Mouse (Mus musculus): ENCODE results near the gene Hoxb7. TPM values are rescaled to one million over a fixed set of nuclear protein-coding genes. Genes with fewer than 3 reads are reported as not detected.

The Hoxb7 gene
- total RNA-seq, 4 experiments from 2014 or later = not detected

- no peak for DNase-seq (ENCODE audit: low spot score)
Measured at GRCm38 (mm10) chr11:96284774-96285734, 1.4 kb upstream of the Hoxb7 start.

- DNase-seq (ENCODE audit: low spot score) = no peak
Measured at GRCm38 (mm10) chr11:96286739-96287385, 439 bp downstream of the Hoxb7 start.

- no peak for DNase-seq (ENCODE audit: low spot score)
Measured at GRCm38 (mm10) chr11:96287411-96287810, 988 bp downstream of the Hoxb7 start.

GRCm38 (mm10) chr11:96288455-96289221, 2.2 kb downstream of the Hoxb7 start:
- DNase-seq (ENCODE audit: low spot score) = no peak

- no peak for DNase-seq (ENCODE audit: low spot score)
Measured at GRCm38 (mm10) chr11:96289293-96289692, 2.9 kb downstream of the Hoxb7 start.

- no peak for DNase-seq (ENCODE audit: low spot score)
Measured at GRCm38 (mm10) chr11:96289837-96290236, 3.4 kb downstream of the Hoxb7 start.

GRCm38 (mm10) chr11:96290705-96291355, 4.4 kb downstream of the Hoxb7 start:
- DNase-seq (ENCODE audit: low spot score) = no peak

GRCm38 (mm10) chr11:96291681-96292564, 5.5 kb downstream of the Hoxb7 start, which contains the start of gene Hoxb6:
Hoxb6 (plus strand) TSS chr11:96292476.
- no peak for DNase-seq (ENCODE audit: low spot score)

GRCm38 (mm10) chr11:96292565-96293301, 6.3 kb downstream of the Hoxb7 start:
- DNase-seq (ENCODE audit: low spot score) = no peak

- DNase-seq (ENCODE audit: low spot score) = no peak
Measured at GRCm38 (mm10) chr11:96293302-96293921, 7.0 kb downstream of the Hoxb7 start.

GRCm38 (mm10) chr11:96294245-96295091, 8.0 kb downstream of the Hoxb7 start:
- peak; percentile 59 for DNase-seq (ENCODE audit: low spot score)

- no peak for DNase-seq (ENCODE audit: low spot score)
Measured at GRCm38 (mm10) chr11:96295092-96295835, 8.8 kb downstream of the Hoxb7 start.

- DNase-seq (ENCODE audit: low spot score) = no peak
Measured at GRCm38 (mm10) chr11:96296997-96297396, 10.6 kb downstream of the Hoxb7 start.

GRCm38 (mm10) chr11:96297428-96297827, 11.0 kb downstream of the Hoxb7 start:
- no peak for DNase-seq (ENCODE audit: low spot score)

GRCm38 (mm10) chr11:96297968-96298635, 11.7 kb downstream of the Hoxb7 start:
- DNase-seq (ENCODE audit: low spot score) = no peak

- DNase-seq (ENCODE audit: low spot score) = no peak
Measured at GRCm38 (mm10) chr11:96298895-96299667, 12.7 kb downstream of the Hoxb7 start.

Measured in heart, adult 8-10 months (tissue).